Mouse (Mus musculus): ENCODE measurements around the gene Epha2. TPM values are rescaled to one million over a fixed set of nuclear protein-coding genes. Genes with fewer than 3 reads are reported as not detected.

Epha2 gene
- total and polyA plus RNA-seq, 3 experiments, result 11.7 to 19.4 (median 18.0) TPM

DNA sequence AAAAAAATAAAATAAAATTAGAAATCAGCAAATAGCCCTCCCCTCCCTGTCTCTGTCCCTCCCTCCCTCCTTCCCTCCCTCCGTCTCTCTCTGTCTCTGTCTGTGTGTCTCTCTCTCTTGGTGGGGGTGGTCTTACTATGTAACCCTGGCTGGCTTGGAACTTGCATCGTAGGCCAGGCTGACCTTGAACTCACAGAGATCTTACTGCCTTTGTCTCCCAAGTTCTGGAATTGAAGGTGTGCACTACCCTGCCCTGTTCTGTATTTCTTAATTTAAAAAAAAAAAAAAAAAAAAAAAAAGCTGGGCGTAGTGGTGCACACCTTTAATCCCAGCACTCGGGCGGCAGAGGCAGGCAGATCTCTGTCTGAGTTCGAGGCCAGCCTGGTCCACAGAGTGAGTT, 21.3 kb upstream of the Epha2 start:
- no peak for DNase-seq

DNA sequence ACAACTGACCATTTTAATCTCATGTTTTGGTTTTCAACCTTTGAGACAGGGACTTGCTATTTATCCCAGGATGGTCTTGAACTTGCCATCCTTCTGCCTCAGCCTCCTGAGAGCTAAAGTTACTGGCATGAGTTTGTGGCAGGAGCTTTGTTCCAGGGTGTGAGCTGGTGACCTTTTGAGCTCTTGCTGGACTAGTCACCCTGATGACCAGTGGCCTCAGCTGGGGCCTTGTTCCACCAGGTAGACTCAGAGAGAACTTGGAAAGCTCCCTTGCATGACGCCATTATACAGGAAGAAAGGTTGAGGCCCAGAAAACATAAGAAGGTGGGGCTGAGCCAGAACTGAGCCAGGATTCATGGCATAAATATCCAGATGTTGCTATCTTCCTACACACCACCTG, 20.6 kb upstream of the Epha2 start:
- DNase-seq, result no peak

DNA sequence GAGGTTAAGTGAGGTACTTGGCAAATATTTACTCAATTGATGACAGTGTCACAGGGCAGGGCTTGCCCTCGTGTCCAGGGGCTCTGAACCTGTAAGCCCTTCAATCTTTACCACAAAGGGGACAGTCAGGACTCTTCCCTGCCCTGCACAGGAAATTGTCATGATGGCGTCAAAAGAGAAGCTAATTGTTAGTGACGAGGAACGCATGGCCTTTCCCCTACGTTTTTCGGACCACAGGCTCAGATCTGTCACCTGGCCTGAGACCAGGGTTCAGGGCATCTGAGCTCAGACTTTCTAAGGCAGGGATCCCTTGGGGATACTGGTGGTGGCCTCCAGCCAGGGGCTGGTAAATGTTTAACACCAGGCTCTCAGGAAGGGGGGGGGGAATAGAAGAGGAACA, 19.9 kb upstream of the Epha2 start:
- DNase-seq, result no peak

DNA sequence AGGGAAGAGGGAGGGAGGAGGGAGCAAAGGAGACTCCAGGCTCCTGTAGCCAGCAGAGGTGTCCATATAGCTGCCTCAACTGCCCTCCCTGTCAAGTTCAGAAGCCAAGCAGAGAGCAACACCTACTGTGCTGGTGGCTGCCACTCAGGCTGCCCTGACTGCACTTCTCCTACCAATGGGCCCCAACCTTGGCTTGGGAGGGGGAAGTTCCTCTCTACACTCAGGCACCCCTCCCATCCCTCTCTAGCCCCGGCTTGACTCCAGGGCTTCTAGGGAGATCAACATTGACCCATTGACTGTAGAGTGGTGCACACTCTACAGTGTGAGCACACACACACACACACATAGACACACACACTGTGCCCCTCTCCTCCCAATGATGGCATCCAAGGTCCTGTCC, 19.5 kb upstream of the Epha2 start:
- DNase-seq, result no peak

DNA sequence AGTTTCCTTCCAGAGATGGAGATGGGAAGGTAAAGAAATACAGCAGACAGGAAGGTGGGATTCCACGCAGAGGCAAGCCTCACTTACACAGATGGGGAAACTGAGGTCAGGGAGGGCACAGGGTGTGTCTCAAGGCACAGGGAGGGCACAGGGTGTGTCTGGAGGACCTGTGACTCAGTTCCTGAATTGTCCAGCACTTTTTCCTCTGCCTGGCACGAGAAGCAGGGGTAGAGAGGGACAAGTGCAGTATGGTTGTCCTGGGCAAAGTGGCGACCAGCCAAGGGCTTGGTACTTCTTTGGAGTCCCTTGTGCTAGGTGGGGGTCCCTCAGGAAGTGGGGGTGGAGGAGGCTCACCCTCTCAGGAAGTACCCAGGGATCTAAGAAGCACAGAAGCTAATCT, 19.0 kb upstream of the Epha2 start:
- DNase-seq, result no peak

DNA sequence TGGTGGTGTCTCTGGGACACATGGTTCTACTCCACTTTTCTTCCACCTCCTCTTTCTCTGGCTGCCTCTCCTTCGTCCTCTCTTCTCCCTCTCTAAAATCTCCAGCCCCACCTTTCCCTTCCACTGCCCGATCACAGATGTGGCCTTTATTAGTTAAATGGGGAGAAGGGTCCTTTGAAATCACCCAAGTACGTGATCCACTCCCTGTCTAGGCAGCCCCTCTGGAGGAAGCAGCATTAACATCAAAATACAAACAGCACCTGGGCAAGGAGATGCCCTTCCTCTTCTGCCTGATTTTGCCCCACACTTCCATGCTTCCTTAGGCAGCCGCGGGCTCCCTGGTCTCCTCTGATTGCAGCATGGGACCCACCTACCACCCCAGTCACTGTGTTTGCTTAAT, 18.4 kb upstream of the Epha2 start:
- DNase-seq, result no peak

DNA sequence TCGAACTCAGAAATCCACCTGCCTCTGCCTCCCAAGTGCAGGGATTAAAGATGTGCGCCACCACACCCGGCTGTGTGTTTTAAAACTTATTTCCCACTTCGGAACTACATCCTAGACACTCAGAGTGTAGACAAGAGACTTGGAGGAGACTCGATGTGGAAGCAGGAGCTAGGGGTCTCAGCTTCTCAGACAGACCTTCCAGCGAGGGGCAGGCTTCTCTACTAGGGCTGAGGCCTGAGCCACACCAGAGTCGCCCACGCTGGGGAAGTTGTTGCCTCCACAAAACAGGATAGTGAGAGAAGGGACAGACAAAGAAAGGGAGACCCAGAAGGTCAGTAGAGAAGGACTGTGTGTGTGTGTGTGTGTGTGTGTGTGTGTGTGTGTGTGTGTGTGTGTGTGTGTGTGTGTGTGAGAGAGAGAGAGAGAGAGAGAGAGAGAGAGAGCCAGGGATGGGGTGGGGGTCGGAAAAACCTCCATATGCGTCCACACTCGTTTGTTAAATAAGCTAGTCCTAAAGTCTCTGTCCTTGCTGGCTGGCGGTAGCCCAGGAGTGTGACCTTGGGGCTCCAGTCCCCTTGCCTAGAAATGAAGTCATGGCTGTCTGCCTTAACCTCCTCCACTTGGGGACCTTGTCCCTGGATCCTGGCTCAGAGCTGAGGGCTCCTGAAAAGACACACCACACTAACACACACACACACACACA, 17.7 kb upstream of the Epha2 start:
- DNase-seq, result peak; percentile 81

DNA sequence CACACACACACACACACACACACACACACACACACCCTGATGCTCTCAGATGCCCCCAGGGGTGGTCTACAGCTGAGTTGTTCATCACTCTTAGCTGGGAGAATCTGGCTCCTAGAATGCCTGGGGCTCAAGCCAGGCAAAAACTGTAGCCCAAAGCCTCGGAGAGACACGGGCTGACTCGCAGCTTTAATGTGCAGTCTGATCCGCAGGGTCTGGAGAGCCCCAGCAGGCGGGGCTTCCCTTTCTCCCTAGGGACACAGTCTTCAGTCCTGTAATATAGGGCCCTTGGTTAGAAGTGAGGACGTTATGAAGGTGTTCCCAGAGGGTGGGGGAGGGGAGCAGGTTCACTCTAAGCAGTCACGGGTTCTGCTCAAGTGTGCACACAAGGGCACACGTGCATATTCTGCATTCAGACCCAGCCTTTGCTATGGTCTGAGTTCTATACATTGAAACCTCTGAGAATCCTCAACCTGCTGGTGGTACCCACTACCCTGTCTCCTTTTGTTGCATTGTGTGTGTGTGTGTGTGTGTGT, 17.1 kb upstream of the Epha2 start:
- no peak for DNase-seq

DNA sequence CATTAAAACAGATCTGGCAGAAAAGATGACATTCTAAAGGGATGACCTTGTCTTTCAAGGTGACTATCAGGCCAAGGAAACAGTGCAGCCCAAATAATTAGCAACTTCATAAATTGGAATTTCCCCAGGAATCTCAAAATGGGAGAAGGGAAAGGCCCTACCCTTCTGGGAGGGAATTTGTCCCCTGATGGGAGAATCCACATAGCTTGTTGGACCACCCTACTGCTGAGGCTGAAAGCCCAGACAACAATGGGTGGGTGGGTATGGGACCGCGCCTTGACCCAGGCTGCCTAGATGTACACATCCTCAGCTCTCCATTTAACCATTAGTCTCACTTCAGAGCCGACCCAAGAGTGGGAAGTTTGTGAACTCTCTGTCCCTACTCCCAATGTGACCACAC, 16.6 kb upstream of the Epha2 start:
- no peak for DNase-seq

DNA sequence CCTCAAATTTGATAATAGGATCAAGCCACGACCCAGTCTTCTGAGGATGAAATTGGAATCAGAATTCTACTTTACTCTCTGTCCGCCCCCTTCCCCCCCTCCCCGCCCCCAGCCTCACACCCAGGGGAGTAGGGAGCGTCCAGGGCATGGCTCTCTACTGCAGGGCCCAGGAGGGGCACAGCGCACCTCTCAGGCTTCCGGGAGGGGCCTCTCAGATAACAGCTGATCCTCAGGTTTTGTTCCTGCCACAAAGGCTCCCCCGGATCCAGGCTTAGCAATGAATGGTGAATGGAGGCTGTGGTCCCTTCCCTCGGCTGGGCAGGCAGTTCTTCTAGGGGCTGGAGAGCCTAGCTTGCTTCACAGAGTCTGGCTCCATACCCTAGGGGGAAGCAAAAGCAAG, 15.9 kb upstream of the Epha2 start:
- DNase-seq, result no peak

DNA sequence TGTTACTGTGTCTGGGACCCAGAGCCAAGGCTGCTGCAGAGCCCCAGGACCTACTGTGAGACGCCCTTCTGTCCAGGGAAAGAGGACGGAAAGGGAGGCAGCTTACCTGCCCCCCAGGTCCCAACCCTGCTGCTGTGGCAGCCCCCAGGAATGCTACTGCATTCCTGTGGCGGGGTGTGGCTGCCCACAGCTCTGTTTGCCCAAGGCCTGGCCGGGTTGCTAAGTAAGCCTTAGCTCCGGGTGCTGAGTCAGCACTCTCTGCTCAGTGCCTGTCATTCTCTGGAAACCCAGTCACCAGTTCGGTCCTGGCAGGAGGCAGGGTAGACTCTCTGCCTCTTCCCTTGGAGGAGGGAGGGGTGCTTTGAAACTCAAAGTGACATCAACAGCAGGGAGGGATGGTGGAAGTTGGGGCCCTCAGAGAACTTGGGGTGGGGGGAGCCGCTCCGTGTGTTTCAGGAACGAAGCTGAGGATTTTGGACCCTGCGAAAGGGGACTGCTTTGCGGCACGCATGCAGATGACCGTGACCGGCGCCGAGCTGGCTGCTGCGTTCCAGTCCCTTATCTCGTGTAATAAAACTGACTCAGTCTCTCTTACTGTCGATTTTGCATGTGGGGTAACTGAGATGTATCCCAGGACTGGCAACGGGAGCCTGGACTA, 14.1 kb upstream of the Epha2 start:
- DNase-seq, result peak; percentile 82

DNA sequence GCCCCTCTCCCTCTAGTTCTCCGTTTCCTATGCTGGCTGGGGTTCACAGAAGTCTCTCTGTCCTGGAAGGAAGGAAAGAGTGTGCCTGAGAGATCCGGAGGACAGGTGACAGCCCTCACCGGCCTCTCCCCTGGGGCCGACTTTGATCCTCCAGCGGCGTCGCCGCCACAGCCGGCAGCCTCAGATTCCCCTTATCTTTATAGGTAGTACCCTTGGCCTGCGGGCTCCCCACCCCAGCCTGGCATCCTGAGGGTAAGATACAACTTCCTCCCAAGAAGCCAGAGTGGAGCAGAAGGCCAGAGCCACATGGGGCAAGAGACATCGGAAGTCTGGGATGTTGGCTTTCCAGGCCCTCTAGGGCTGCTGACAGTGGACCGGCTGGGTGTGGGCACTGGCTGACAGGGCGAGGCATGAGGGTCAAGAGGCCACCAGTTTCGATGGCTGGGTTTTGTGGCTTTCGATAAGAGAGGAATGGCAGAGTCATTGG, 13.5 kb upstream of the Epha2 start:
- peak; percentile 41 for DNase-seq

DNA sequence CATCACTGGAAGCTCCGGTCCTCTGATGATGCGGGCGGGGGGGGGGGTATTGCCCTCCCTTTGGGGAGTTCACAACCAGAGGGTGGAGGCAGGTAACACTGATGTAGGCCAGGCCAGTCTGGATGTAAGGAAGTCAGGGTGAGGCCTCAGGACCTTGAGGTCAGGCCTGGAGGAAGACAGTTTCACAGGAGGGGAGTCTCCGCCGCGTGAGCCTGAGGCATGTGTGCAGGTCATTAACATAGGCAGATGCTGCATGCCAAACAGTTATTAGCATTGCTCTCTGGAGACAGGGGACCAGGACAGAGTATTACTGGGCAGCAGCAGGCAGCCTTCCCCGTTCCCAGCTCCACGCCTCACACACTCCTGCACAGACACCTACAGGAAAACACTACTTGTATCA, 12.9 kb upstream of the Epha2 start:
- DNase-seq, result no peak

DNA sequence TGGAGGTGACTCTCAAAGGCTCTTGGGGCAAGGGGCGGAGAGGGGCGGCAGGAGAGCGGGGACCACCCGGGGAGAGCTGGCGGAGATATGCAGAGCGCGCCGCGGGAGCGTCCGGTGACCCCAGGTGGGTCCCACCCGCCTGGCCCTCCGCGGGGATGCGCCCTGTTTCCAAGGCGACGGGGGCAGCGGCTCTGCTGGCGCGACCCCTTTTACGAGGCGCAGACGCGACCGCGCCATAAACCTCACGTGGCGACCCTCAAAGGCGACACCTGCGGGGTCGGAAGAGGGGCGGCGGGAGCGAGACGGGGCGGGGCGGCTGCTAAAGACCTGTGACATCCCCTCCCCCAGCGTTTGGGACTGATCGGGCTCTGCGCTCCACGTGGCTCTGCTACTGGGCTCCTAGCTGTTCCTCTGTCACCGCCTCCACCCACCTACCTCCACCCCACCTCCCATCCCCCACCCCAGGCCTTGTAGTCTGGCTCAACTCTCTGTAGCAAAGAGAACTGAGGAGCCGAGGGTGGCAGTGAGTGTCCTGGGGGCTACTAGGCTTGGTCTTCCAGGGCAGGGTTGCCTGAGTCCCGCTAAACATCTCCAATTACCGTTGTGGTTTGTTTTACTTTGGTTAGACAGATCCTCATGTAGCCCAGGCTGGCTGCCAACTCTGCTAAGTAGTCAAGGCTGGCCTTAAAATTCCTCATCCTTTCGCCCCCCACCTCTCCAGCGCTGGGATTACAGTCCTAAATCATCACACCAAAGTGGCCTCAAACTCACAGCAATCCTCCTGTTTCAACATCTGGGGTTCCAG, 9.3 kb upstream of the Epha2 start:
- DNase-seq, result no peak

DNA sequence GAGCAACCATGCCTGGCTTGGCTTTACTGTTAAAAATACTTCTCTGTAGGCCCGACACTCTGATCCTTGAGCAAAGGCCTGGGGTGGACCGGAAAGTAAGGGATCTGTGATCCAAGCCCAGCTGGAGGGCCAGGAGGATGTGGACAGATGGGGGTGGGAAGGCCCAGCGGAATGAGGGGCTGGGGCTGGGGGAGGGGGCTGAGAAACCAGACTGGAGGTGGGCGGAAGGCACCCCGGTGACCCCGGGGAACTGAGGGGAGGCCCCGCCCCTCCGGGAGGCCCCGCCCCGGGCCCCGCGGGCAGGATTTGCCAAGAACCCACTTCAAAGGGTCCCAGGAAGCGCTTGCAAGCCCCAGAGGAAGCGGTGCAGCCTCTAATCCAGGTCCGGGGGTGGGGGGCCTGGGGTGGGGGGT, 5.3 kb upstream of the Epha2 start:
- no peak for DNase-seq

DNA sequence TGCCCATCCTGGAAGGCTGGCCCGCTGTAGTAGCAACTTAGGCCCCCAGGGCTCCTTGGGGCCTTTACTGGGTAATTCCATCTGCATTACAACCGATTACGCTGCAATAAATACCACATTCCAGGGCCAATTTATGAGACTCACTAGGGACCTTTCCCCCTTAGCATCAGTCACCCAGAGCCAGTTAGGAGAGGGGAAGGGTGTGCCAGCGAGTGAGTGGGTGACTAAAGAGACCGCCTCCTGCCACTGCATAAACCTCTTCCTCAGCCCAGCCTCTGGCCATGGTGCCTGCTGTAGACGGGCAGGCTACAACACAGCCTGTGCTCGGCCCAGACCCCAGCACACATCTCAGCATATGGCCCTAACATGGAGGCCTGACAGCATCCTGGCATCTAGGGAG, 3.1 kb upstream of the Epha2 start:
- no peak for DNase-seq

DNA sequence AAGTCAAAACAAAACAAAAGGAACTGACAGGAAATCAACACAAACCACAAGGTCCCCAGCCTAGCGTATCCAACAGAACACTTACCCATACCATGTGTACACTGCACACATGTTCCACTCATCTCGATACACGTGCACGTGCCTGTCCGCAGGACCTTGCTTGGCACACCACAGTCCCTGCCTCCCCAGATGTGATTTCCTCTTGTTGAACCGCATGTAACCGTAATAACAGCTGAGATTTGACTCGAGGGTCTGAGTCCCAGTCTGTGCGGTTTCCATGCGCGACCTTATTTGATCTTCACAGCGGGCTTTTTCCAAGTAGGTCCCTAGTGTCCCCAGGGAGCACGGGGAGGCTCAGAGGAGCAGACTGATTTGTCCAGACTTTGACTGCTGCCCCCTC, 1.7 kb upstream of the Epha2 start:
- no peak for DNase-seq

DNA sequence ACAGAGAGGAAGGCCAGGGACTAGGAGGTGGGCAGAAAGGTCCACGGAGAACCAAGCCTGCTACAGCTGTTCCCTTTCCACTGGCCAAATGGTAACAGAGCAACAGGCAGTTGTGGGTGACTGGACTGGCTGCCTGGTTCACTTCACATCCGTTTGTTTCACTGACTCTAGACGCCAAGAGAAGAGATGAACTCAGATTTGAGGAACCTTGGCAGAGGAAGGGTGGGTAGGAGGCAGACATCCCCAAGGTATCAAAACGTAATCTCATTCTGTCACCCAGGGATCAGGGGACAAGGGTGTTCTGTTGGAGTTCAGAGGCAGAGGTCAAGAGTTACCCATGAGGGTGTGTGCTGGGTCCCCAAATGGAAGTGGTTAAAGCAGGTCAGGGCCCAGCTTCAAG, 844 bp upstream of the Epha2 start:
- no peak for DNase-seq

DNA sequence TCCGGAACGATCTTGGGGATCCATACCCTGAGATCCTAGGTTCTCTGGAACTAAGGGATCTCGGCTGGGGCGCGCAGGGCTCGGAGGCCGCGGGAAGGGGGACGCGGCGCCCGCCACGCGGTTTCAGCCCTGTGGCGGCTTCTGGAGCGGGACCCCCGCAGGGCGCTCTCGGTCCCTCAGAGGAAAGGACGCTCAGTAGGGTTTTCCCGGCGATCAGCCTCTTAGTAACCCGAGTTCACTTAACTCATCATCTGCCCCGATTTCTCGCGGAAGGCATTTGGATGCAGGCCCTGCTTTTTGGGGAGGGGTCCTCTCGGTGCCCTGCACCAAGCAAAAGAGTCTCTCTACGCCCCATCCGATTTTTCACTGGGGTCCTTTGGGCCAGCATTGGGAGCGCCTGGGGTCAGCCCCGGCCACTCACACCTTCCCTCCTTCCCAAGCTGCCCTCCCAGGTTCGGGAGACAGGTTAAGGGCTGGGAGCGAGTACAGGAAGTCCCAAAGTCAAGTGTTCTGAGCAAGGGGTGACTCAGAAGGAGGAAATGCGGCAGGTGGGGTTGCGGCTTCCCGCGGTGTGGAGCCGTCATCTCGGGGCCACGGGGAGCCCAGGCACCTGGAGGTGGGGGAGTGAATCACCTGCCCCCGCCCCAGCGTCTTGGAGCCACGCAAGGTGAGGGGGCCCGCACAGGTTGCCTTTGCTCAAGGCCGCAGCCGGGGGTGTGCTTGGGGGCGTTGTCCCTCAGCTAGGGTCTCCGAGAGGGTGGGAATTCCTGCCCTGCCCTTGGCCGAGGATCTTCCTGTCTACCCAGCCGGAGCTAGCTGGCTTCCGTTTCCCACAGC, 769 bp downstream of the Epha2 start:
- DNase-seq, result peak; percentile 51

DNA sequence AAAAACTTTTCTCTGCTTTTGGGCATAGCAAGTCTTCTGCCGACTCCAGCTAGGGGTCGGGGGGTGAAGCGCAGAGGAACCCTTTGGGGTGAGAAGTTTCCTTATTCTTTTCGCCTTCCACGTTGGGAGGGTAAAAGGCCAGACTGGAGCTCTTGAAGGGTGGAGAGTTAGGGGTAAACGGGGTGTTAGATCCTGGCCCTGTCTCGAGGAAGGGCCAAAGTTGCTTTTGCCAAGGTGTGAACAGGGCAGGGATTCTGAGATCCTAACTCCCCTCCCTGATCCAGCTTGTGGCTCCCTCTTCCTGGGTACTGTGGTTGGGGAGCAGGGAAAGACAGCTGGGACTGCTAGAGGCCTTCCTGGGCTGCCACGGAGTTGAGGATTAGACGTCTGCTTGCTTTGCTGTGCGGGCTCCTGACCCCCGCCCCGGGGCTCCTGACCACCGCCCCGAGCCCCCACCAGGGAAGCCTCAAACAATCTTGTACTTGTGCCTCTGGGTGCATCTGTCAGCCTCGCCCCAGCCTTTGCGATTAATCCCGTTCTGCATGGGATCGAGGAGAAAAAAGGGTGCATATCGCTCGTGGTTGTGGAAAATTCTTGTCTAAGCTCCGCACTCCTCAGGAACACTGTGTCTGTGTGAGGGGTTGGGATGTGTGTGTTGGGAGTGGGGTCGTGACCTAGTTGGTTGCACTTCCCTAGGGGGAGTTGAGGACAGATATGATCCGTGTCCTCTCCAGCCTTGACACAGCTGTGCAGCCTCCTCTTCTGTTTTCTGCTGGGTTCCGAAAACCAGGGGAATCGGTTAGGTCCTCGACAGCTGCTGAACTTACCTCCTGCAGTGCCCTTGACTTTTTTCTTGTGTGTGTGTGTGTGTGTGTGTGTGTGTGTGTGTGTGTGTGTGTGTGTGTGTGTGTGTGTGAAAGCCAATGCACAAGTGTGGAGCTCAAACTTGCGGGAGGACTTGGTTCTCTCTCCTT, 1.7 kb downstream of the Epha2 start:
- DNase-seq, result peak; percentile 52
